Mouse (Mus musculus) testis, postnatal 10 days (tissue): ENCODE measurements at regions not wholly inside any gene's neighbourhood (a gene's known extent, or its start where the extent isn't known, plus 50 kb on each side); places are given as distances from the start of the nearest gene placed in this dataset.

Experiments
- DNase-seq: peaks from one replicate; pipeline ENCODE4 v3.0.0; 2021; ENCODE audit warnings: low spot score

GRCm38 (mm10) chr13:59916166-59917044 is 93.5 kb upstream of the Tut7 start:
- DNase-seq = no peak

DNA sequence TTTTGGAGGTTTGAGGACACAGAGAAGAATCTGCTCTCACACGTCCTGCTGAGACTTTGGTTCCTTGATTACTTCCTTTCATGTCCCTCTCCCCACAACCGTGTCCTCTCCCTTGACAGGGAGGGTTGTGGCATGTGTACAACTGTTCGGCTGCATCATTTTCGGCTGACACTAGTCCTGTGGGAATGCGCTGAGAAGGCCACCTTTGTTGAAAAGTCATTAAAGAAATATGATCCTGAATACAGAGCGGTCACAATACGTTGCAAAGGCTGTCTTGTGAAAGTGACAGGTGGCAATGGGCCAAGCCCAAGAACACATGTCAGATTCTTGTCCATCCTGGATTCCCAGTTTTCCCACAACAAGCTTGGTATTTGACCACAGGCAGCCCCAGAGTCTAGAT is 92.8 kb upstream of the Tut7 start:
- no peak for DNase-seq

GRCm38 (mm10) chr13:59910179-59911071 is 87.5 kb upstream of the Tut7 start:
- DNase-seq = no peak

DNA sequence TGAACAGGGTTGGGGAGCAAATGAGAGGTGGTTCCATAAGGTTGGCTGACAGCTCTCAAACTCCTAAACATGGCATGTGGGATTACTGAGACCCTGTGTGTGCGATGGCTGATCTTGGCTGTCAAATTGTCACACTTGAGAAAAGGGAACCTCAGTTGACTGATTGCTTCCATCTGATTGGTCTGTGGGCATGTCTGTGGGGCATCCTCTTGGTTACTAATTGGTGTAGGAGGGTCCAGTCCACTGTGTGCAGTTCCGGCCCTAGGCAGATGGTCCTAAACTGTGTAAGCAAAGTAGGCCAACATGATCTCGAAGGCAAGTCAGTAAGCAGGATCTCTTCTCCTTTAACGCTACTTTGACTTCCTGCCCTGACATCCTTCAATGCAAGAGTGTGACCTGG is 86.5 kb upstream of the Tut7 start:
- DNase-seq = no peak

GRCm38 (mm10) chr13:59908786-59909185 is 85.8 kb upstream of the Tut7 start:
- DNase-seq = no peak

DNA sequence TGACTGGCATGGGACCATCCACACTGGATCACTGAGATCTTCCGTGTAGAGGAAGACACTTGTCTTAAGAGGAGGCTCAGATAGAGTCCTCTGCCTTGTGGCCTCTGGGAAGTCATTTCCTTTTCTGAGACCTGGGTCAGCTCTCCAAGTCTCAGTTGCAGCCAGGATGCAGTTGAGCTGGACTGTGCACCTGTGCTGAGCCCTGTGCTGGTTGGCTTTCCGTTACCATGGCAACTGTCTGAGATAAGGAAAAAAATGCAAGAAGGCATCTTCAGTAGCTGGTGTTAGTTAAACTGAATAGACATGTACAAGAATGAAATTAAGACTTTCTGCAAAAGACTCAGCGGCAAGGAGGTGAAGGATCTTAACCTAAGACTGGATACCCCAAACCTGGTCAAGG is 82.5 kb upstream of the Tut7 start:
- no peak for DNase-seq

GRCm38 (mm10) chr13:59904415-59904814 is 81.5 kb upstream of the Tut7 start:
- DNase-seq = no peak

DNA sequence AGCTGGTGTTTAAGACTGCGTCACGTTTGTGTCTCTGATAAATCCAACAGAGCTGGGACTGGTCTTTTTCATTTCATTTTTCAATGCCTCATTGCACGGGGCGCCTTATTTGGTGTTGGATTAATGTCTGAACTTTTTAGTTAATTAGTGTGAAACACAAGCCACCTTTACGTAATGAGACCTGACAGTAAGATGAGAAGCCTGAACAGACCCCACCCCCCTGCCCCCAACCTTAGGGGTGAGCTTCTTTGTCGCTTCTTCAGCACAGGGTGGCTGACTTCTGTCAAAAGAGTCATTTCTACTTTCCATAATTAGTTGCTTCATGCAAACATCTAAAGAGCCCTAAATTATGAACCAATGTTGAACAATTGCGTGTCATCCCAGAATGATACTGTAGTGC is 76.6 kb upstream of the Tut7 start:
- DNase-seq = no peak

DNA sequence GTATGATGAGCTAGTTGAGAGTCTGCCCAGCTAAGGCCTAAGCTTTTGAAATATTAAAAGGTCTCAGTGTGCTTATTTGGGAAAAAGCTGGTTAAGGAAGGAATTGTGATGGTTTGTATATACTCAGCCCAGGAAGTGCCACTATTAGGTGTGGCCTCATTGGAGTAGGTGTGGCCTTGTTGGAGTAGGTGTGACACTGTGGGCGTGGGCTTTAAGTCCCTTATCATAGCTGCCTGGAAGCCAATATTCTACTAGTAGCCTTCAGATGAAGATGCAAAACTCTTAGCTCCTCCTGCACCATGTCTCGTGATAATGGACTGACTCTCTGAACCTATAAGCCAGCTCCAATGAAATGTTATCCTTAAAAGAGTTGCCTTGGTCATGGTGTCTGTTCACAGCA is 72.8 kb upstream of the Tut7 start:
- no peak for DNase-seq

- no peak for DNase-seq
These were observed 71.1 kb upstream of the Tut7 start for GRCm38 (mm10) chr13:59894094-59894493.

DNA sequence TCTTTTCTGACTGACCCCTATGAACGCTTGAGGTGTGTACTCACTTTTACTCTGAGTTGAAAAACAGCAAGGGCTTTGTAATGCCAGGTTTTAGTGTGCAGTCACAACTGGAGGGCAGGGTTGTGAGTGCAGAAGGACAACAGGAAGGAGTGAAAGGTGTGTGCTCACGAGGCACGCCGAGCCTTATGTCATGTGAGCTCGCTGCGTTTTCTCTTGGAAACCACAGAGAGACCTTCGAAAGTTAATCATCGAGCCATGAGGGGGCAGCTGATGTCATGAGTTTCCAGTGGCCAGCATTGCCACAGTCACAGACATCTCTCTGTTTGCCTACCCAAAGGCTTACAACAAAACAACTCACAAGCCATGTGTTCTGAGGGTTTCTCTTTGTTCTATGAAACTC is 70.0 kb upstream of the Tut7 start:
- DNase-seq = no peak

DNA sequence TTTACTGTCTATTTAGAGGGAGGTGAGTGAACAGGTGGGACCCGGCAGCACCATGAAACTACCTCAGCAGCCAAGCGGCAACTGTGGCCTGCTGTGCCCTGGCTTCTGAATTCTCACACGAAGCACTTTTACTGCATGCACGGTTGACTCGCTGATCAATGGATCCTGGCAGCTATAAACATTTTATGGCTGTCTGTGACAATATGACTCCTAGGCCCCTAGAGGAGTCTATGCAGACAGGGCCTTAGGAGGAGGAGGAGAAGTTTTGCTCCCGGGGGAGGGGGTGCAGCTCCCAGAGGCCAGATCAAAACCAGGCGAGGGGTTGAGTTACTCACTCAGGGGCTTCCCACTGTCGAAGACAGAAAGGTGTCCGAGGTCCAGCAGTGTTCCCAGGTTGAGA is 69.4 kb upstream of the Tut7 start:
- DNase-seq = no peak

DNA sequence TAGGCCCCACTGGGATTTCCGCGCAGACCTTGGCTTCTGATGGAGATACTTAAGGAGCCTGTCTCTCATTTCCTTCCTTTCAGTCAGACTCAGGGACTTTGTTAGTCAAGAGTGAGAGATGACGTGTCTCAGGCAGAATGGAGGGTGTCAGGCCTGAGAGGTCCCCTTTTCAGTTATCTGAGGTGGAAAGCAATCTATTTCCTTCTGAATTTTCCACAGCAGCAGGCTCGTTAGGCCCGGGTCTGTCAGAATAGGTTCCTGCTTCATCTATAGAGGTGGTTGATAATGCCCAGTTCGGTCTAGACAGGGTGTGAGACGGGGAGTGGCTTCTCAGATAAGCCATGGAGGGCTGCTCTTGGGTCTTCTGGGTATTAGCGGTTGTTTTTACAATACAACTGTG is 68.8 kb upstream of the Tut7 start:
- DNase-seq = no peak

DNA sequence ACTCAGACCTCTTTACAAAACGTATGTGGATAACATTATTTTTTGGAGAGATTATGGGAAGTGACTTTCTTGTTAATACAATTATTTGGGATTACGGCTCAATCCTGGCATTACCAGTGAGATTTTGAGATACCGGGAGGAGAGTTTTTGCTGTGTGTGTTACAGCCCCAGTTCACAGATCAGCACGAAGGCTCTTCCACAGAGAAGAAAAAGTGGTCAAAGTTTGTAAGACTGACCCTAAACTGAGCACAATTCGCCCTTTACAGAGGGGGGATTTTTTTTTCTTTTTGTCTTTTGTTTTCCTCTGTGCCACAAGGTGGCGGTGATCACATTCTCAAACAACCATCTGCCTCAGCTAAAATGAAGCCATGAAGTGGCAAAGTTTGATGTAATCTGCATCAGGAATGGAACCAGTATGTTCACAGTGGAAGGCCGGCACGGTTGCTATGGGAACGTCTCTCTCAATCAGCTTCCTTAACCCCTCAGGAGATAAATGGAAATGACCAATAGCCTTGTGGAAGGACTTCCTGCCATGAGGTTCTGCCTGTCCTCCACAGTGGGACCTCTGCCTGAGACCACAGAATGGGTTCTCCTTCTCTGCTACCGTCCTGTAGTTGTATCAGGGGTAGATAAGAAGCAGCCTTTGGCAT is 66.6 kb upstream of the Tut7 start:
- peak; percentile 58 for DNase-seq

GRCm38 (mm10) chr13:59888038-59889016 is 65.4 kb upstream of the Tut7 start:
- no peak for DNase-seq

GRCm38 (mm10) chr13:59887306-59887705 is 64.4 kb upstream of the Tut7 start:
- no peak for DNase-seq

DNA sequence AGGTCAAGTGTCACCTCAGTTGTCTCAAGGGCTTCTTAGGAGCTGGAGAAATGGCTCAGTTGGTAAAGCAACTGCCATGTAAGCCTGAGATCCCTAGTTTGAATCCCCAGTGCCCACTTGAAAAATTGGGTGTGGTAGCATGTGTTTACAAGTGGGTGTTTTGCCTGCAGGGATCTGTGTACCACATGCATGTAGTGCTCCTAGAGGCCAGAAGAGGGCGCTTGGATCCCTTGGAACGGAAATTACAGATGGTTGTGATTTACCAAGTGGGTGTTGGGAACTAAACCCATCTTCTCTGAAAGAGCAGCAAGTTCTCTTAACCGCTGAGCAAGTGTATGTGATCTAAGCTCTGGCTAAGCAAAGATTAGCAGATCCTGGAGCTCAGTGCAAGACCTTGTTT is 63.6 kb upstream of the Tut7 start:
- DNase-seq = no peak

DNA sequence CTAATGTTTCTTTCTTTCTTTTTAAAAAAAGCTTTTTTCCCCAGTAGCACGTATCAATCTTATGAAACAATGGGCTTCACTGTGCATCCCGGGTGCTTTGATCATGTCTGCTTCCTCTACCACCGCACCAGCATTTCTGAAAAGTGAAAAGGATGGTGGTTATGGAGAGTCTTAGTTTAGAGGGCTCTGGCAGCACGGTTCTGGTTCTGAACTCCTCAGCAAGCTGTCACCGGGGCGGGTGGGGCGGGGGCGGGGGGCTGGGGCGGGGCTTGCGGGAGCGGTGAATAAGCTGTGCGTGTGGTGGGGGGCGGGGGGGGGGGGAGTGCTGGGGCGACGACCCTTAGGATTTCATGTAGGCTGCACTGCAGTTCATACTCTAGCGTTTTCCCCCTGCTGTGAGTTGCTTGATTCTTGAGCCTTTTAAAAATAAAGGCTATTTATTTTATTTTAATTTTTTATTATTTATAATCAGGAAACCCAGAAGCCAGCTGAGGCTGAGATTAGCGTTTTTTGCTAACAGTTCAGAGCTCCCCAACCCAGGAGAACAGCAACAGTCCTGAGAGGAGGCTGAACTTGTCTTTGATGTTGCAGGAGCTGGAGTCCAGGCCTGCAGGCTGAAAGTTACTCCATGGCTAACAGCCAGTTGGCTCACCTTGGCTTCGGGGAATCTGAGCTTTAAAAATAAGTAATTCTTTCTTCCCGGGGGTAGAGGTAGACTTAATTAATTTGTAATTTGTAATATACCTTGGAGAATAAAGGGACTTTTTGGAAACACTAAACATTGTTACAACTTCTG is 59.2 kb upstream of the Tut7 start:
- DNase-seq = no peak

DNA sequence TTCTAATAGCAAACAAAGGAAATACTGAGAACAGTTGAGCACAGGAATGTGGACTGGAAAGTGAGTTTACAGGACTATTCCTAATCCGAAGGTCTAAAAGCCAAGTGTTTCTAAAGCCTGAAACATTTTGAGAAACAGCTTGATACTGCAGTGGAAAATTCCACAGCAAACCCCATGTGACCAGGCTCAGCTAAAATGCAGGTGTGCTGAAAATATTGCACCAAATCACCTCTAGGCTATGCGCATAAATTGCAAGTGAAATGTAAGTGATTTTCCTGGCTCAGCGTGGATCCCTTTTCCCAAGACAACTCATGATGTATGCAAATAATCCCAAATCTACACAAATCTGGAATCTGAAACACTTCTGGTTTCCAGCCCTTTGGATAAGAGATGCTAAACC is 57.1 kb upstream of the Tut7 start:
- no peak for DNase-seq

DNA sequence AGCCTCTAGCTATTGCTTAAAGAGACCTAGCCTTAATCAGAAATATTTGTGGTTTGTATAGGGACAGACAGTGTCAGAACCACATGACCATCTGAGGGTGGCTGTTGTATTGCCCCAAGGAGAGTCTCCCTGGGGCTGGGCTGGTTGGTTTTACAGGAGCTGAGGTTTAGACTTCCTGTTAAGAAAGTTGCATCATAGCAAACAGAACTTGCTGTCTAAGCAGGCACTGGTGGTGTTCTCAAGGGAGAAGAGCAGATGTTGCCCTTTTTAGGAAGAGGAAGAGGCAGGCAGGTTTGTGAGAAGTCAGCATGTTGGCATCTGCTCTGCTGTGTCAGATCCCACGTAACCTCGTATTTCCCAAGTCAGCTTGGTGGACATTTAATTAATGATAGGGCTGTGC is 52.7 kb upstream of the Tut7 start:
- no peak for DNase-seq
